Mouse (Mus musculus) G1E (cell line): ENCODE data around the gene Gabrr2. TPM values are rescaled to one million over a fixed set of nuclear protein-coding genes. Genes with fewer than 3 reads are reported as not detected.

ENCODE experiments used
- ATAC-seq: 2 replicates; pipeline ENCODE4 v1.8.0; 2016; ENCODE audit warnings: mild to moderate bottlenecking; ENCODE audit not compliant: insufficient number of reproducible peaks, poor library complexity, low FRiP score, severe bottlenecking; ENCODE audit errors: extremely low read depth
- DNase-seq: peaks from one replicate; pipeline ENCODE4 v3.0.0; 2012; ENCODE audit warnings: low spot score
- H3K27me3 ChIP-seq: 2 replicates; pipeline ENCODE4 v1.6.1; 2012; ENCODE audit warnings: mild to moderate bottlenecking, low read length, inconsistent platforms; ENCODE audit not compliant: insufficient read depth
- H3K36me3 ChIP-seq: replicated peaks from 2 replicates; pipeline ENCODE3; 2012; ENCODE audit warnings: mild to moderate bottlenecking, inconsistent platforms
- H3K4me1 ChIP-seq: 2 replicates; pipeline ENCODE4 v1.6.1; 2012; ENCODE audit warnings: low read depth, low read length, inconsistent platforms, mixed read lengths; ENCODE audit not compliant: insufficient read depth
- H3K4me3 ChIP-seq: 2 replicates; pipeline ENCODE4 v1.5.1; 2012; ENCODE audit warnings: low read depth, mild to moderate bottlenecking, inconsistent platforms, low read length, moderate library complexity, mixed read lengths
- H3K9me3 ChIP-seq: replicated peaks from 2 replicates; pipeline ENCODE4 v1.6.1; 2012; ENCODE audit warnings: inconsistent platforms
- CTCF ChIP-seq: IDR thresholded peaks from 2 replicates; pipeline ENCODE4 v1.5.1; 2012; ENCODE audit warnings: low read depth, low read length, inconsistent platforms, mixed read lengths
- GATA1 ChIP-seq: IDR thresholded peaks from 2 replicates; pipeline ENCODE4 v1.6.1; 2012; ENCODE audit warnings: borderline replicate concordance, low read length, inconsistent platforms, mixed read lengths
- GATA2 ChIP-seq: IDR thresholded peaks from 2 replicates; pipeline ENCODE4 v1.6.1; 2012; ENCODE audit warnings: low read depth, low read length, inconsistent platforms, borderline replicate concordance
- POLR2AphosphoS5 ChIP-seq: IDR thresholded peaks from 2 replicates; pipeline ENCODE4 v1.6.1; 2012; ENCODE audit warnings: low read depth, low read length, inconsistent platforms; ENCODE audit not compliant: insufficient replicate concordance
- TAL1 ChIP-seq: conservative IDR thresholded peaks from 2 replicates; pipeline ENCODE4 v1.6.1; 2012; ENCODE audit warnings: low read depth, low read length, inconsistent platforms, mixed read lengths
- polyA plus RNA-seq: library from polyadenylated mRNA; stranded (reverse); fragments of >175 nt; gene quantifications from 2 replicates; pipeline ENCODE4 v1.2.3, GENCODE M21; 2012
- total RNA-seq, 2 experiments: library from RNA; stranded (forward) in 1 of 2; stranded (reverse) in 1 of 2; fragments of 200-1000 nt in 1 of 2; fragments of >200 nt in 1 of 2; fragmentation: Nextera tagmentation in 1 of 2; gene quantifications; 2 replicates each; pipeline ENCODE4 v1.2.3; 2014 to 2017

The Gabrr2 gene
- total and polyA plus RNA-seq, 3 experiments = 0.22 TPM; not detected in 2

DNA sequence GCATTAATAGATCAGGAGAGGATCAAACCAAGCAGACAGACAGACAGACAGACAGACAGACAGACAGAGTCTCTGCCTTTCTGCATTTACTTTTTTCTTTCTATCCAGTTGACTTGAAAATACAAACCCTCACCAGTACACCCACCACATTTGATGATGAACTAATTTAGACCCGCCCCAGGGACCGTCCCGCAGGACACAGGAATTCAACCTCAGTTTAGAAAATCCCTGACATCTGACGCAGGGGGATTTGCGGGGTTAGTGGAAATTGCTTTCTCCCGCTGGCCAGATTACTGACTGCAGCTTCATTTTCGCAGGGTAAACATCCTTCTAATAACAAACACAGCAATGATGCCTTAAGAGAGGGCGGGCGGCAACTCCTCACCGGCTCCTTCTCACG is 69.4 kb downstream of the Gabrr2 start, which contains the start of gene Gabrr1:
Gabrr1 (plus strand) TSS at position 301 of the 400 bp plus-strand sequence.
- TF ChIP-seq TAL1 = no peak
- TF ChIP-seq GATA2 = no peak
- TF ChIP-seq POLR2AphosphoS5 = no peak
- TF ChIP-seq CTCF = no peak
- no peak for TF ChIP-seq GATA1
- no peaks in the 10 kb centered on the region for H3K9me3 ChIP-seq
- DNase-seq (no peak), ATAC-seq (no peak)
- H3K27me3 ChIP-seq = no peaks in the 10 kb centered on the region
- no peaks in the 10 kb centered on the region for H3K4me1 ChIP-seq
- H3K4me3 ChIP-seq = no peak within 1 kb of the TSS
- no peaks in the 10 kb centered on the region for H3K36me3 ChIP-seq

Other genes starting within 250 kb of the Gabrr2 start
- gene Ankrd6, start 112.2 kb upstream of the Gabrr2 start, total RNA-seq (2014; fragmentation: Nextera tagmentation) = 3.1 and 3.9 TPM in 2 replicates
- gene Ankrd6, start 112.2 kb upstream of the Gabrr2 start, total RNA-seq (2017) = 4.1 and 5.9 TPM in 2 replicates
- 0.34 and 0.61 TPM in 2 replicates for gene Ankrd6, start 112.2 kb upstream of the Gabrr2 start, polyA plus RNA-seq
- gene Rragd, start 80.0 kb upstream of the Gabrr2 start, total RNA-seq (2014; fragmentation: Nextera tagmentation) = 6.9 and 9.1 TPM in 2 replicates
- gene Rragd, start 80.0 kb upstream of the Gabrr2 start, total RNA-seq (2017) = 38.4 and 44.3 TPM in 2 replicates
- 0.49 and 0.61 TPM in 2 replicates for gene Rragd, start 80.0 kb upstream of the Gabrr2 start, polyA plus RNA-seq
- 73.5 and 85.3 TPM in 2 replicates for gene Ube2j1, start 31.6 kb upstream of the Gabrr2 start, total RNA-seq (2014; fragmentation: Nextera tagmentation)
- 44.8 and 48.1 TPM in 2 replicates for gene Ube2j1, start 31.6 kb upstream of the Gabrr2 start, total RNA-seq (2017)
- 31.8 and 32.3 TPM in 2 replicates for gene Ube2j1, start 31.6 kb upstream of the Gabrr2 start, polyA plus RNA-seq
- gene Gabrr1, start 69.5 kb downstream of the Gabrr2 start, total RNA-seq (2014; fragmentation: Nextera tagmentation) = not detected in 2 replicates
- 0.05 TPM in 1 of 2 replicates, not detected in the other for gene Gabrr1, start 69.5 kb downstream of the Gabrr2 start, total RNA-seq (2017)
- gene Gabrr1, start 69.5 kb downstream of the Gabrr2 start, polyA plus RNA-seq = not detected in 2 replicates
- not detected in 2 replicates for gene Pm20d2, start 126.7 kb downstream of the Gabrr2 start, total RNA-seq (2014; fragmentation: Nextera tagmentation)
- gene Pm20d2, start 126.7 kb downstream of the Gabrr2 start, total RNA-seq (2017) = not detected in 2 replicates
- not detected in 2 replicates for gene Pm20d2, start 126.7 kb downstream of the Gabrr2 start, polyA plus RNA-seq
- gene Srsf12, start 146.0 kb downstream of the Gabrr2 start, total RNA-seq (2014; fragmentation: Nextera tagmentation) = not detected in 2 replicates
- gene Srsf12, start 146.0 kb downstream of the Gabrr2 start, total RNA-seq (2017) = 0.05 TPM in 1 of 2 replicates, not detected in the other
- not detected in 2 replicates for gene Srsf12, start 146.0 kb downstream of the Gabrr2 start, polyA plus RNA-seq
- 160 and 191 TPM in 2 replicates for gene Pnrc1, start 227.2 kb downstream of the Gabrr2 start, total RNA-seq (2014; fragmentation: Nextera tagmentation)
- gene Pnrc1, start 227.2 kb downstream of the Gabrr2 start, total RNA-seq (2017) = 77.3 and 97.7 TPM in 2 replicates
- gene Pnrc1, start 227.2 kb downstream of the Gabrr2 start, polyA plus RNA-seq = 93.8 and 111 TPM in 2 replicates
- gene Rngtt, start 247.3 kb downstream of the Gabrr2 start, total RNA-seq (2014; fragmentation: Nextera tagmentation) = 33.1 and 35.7 TPM in 2 replicates
- gene Rngtt, start 247.3 kb downstream of the Gabrr2 start, total RNA-seq (2017) = 35.7 and 46.2 TPM in 2 replicates
- gene Rngtt, start 247.3 kb downstream of the Gabrr2 start, polyA plus RNA-seq = 4.4 and 5.6 TPM in 2 replicates